Mouse (Mus musculus) forebrain, embryonic 13.5 days (tissue): ENCODE data around the gene Olfr18. TPM values are rescaled to one million over a fixed set of nuclear protein-coding genes. Genes with fewer than 3 reads are reported as not detected.
"Not testable (repeated sequence)": the region's sequence is repeated elsewhere in the genome, so short reads cannot be mapped to it uniquely, and the experiment has no call there.

ENCODE experiments used
- ATAC-seq: fragments of 200-750 bp; cut with Nextera tagmentation; 2 replicates; pipeline ENCODE4 v1.8.0; 2017
- H3K27ac ChIP-seq: fragments of 300-500 bp; sonication (generic); 2 replicates; pipeline ENCODE4 v1.5.1; 2015; ENCODE audit warnings: inconsistent platforms, mild to moderate bottlenecking, moderate library complexity
- H3K27me3 ChIP-seq: fragments of 300-500 bp; sonication (generic); 2 replicates; pipeline ENCODE4 v1.6.1; 2015; ENCODE audit warnings: mild to moderate bottlenecking, inconsistent platforms
- H3K36me3 ChIP-seq: fragments of 300-500 bp; sonication (generic); 2 replicates; pipeline ENCODE4 v1.6.1; 2015; ENCODE audit warnings: mild to moderate bottlenecking, inconsistent platforms; ENCODE audit not compliant: poor library complexity, severe bottlenecking
- H3K4me1 ChIP-seq: fragments of 300-500 bp; sonication (generic); 2 replicates; pipeline ENCODE4 v1.6.1; 2015; ENCODE audit warnings: inconsistent platforms
- H3K4me2 ChIP-seq: fragments of 300-500 bp; sonication (generic); 2 replicates; pipeline ENCODE4 v1.6.1; 2015; ENCODE audit warnings: inconsistent platforms, mild to moderate bottlenecking, moderate library complexity
- H3K4me3 ChIP-seq: fragments of 300-500 bp; sonication (generic); 2 replicates; pipeline ENCODE4 v1.5.1; 2015; ENCODE audit warnings: mild to moderate bottlenecking, inconsistent platforms
- H3K9ac ChIP-seq: fragments of 300-500 bp; sonication (generic); 2 replicates; pipeline ENCODE4 v1.6.1; 2015; ENCODE audit warnings: mild to moderate bottlenecking, inconsistent platforms
- H3K9me3 ChIP-seq: fragments of 300-500 bp; sonication (generic); replicated peaks from 2 replicates; pipeline ENCODE4 v1.6.1; 2016; ENCODE audit warnings: inconsistent platforms
- WGBS: fragments of 180-500 bp; shearing (Covaris S2); methylation state at CpG from one replicate; pipeline ENCODE4 v1.1.7; 2015; 5-methylcytosine and 5-hydroxymethylcytosine counted together
- polyA plus RNA-seq: library from polyadenylated mRNA; unstranded; fragments of >200 nt; fragmentation: Nextera tagmentation; extraction: Ambion mirVana; gene quantifications from 2 replicates; pipeline ENCODE4 v1.2.1, GENCODE M21; 2015

Gene Olfr18
- 0.15 TPM in 1 of 2 replicates, not detected in the other for polyA plus RNA-seq

GRCm38 (mm10) chr9:20335994-20336393 lies at the start of gene Olfr18:
TSS of gene Olfr18 (minus strand) at chr9:20336094.
- no peak within 1 kb of the TSS for H3K4me3 ChIP-seq
- H3K9ac ChIP-seq, result no peak within 1 kb of the TSS
- no peaks in the 10 kb centered on the region for H3K9me3 ChIP-seq
- no peak for ATAC-seq
- H3K27ac ChIP-seq, result no peak within 1 kb of the TSS
- H3K36me3 ChIP-seq, result no peaks in the 10 kb centered on the region
- no peaks in the 10 kb centered on the region for H3K27me3 ChIP-seq
- H3K4me2 ChIP-seq, result no peak within 1 kb of the TSS
- no peaks in the 10 kb centered on the region for H3K4me1 ChIP-seq

GRCm38 (mm10) chr9:20385343-20385703 lies 49.4 kb upstream of the Olfr18 start:
- ATAC-seq, result no peak; the same call in 1 of the 2 replicates
- peaks cover 14% of the 10 kb centered on the region for H3K4me1 ChIP-seq
- H3K36me3 ChIP-seq, result no peaks in the 10 kb centered on the region
- no peaks in the 10 kb centered on the region for H3K27me3 ChIP-seq
- H3K4me2 ChIP-seq, result peak overlapping the region; percentile 78
- no peaks in the 10 kb centered on the region; the same call in 1 of the 2 replicates for H3K9me3 ChIP-seq
- H3K4me3 ChIP-seq, result peak overlapping the region; percentile 60
- H3K27ac ChIP-seq, result no peak overlapping the region
- 15% methylated on average over 16 of the region's 16 CpGs for WGBS
- H3K9ac ChIP-seq, result peak overlapping the region; percentile 76

GRCm38 (mm10) chr9:20384532-20385342 lies 48.8 kb upstream of the Olfr18 start, which contains the start of gene Zfp560:
TSS of gene Zfp560 (minus strand) at chr9:20385177.
- Histone ChIP-seq H3K4me1 (peaks cover 14% of the 10 kb centered on the region), H3K9ac (peak within 1 kb of the TSS; percentile 76), H3K9me3 (no peaks in the 10 kb centered on the region; the same call in 1 of the 2 replicates), H3K27ac (peak within 1 kb of the TSS; percentile 60; the same call in 1 of the 2 replicates), H3K4me2 (peak within 1 kb of the TSS; percentile 78), H3K4me3 (peak within 1 kb of the TSS; percentile 60), H3K36me3 (no peaks in the 10 kb centered on the region), H3K27me3 (no peaks in the 10 kb centered on the region)
- WGBS, result 7% methylated on average over 40 of the region's 40 CpGs
- peak; percentile 100 for ATAC-seq

GRCm38 (mm10) chr9:20383659-20384058 lies 47.8 kb upstream of the Olfr18 start:
- Histone ChIP-seq H3K27me3 (no peaks in the 10 kb centered on the region), H3K9me3 (peaks cover 2% of the 10 kb centered on the region; the same call in 1 of the 2 replicates), H3K4me1 (peaks cover 14% of the 10 kb centered on the region), H3K36me3 (no peaks in the 10 kb centered on the region), H3K9ac (no peak overlapping the region), H3K4me3 (peak overlapping the region; percentile 60), H3K4me2 (peak overlapping the region; percentile 78), H3K27ac (no peak overlapping the region)
- 89% methylated on average over 7 of the region's 7 CpGs for WGBS
- ATAC-seq, result no peak

GRCm38 (mm10) chr9:20374712-20375111 lies 38.8 kb upstream of the Olfr18 start:
- H3K27ac ChIP-seq, result no peak overlapping the region
- no peaks in the 10 kb centered on the region for H3K36me3 ChIP-seq
- peaks cover 2% of the 10 kb centered on the region; the same call in 1 of the 2 replicates for H3K9me3 ChIP-seq
- H3K27me3 ChIP-seq, result no peaks in the 10 kb centered on the region
- no peak overlapping the region for H3K4me3 ChIP-seq
- H3K9ac ChIP-seq, result no peak overlapping the region
- H3K4me2 ChIP-seq, result no peak overlapping the region
- no peaks in the 10 kb centered on the region for H3K4me1 ChIP-seq
- no peak for ATAC-seq
- WGBS, result 94% methylated on average over 1 of the region's 1 CpGs

GRCm38 (mm10) chr9:20367311-20367710 lies 31.4 kb upstream of the Olfr18 start:
- H3K4me1 ChIP-seq, result no peaks in the 10 kb centered on the region
- H3K9me3 ChIP-seq, result peaks cover 13% of the 10 kb centered on the region
- no peak overlapping the region for H3K9ac ChIP-seq
- peaks cover 13% of the 10 kb centered on the region for H3K36me3 ChIP-seq
- no peak overlapping the region for H3K4me2 ChIP-seq
- no peak for ATAC-seq
- H3K4me3 ChIP-seq, result no peak overlapping the region
- H3K27ac ChIP-seq, result no peak overlapping the region
- no peaks in the 10 kb centered on the region for H3K27me3 ChIP-seq
- 98% methylated on average over 2 of the region's 2 CpGs for WGBS

- H3K9me3 ChIP-seq, result peaks cover 13% of the 10 kb centered on the region
- H3K4me3 ChIP-seq, result no peak overlapping the region
- peaks cover 34% of the 10 kb centered on the region for H3K36me3 ChIP-seq
- no peak overlapping the region for H3K4me2 ChIP-seq
- H3K4me1 ChIP-seq, result no peaks in the 10 kb centered on the region
- no peak overlapping the region for H3K27ac ChIP-seq
- 89% methylated on average over 4 of the region's 4 CpGs for WGBS
- no peaks in the 10 kb centered on the region for H3K27me3 ChIP-seq
- ATAC-seq, result no peak
- H3K9ac ChIP-seq, result no peak overlapping the region
Observed at GRCm38 (mm10) chr9:20348501-20348900, 12.6 kb upstream of the Olfr18 start.

GRCm38 (mm10) chr9:20298232-20298631 lies 37.7 kb downstream of the Olfr18 start, which contains the start of gene Olfr873:
TSS of gene Olfr873 (plus strand) at chr9:20298532.
- H3K9me3 ChIP-seq, result no peaks in the 10 kb centered on the region
- WGBS, result 84% methylated on average over 1 of the region's 1 CpGs
- H3K4me1 ChIP-seq, result no peaks in the 10 kb centered on the region
- ATAC-seq, result no peak
- H3K36me3 ChIP-seq, result no peaks in the 10 kb centered on the region
- H3K9ac ChIP-seq, result no peak within 1 kb of the TSS
- no peak within 1 kb of the TSS for H3K4me2 ChIP-seq
- H3K27ac ChIP-seq, result no peak within 1 kb of the TSS
- no peak within 1 kb of the TSS for H3K4me3 ChIP-seq
- no peaks in the 10 kb centered on the region for H3K27me3 ChIP-seq

GRCm38 (mm10) chr9:20295562-20295961 lies 40.3 kb downstream of the Olfr18 start:
- ATAC-seq, H3K4me3 ChIP-seq, H3K27me3 ChIP-seq, H3K36me3 ChIP-seq, H3K9me3 ChIP-seq, H3K9ac ChIP-seq, H3K27ac ChIP-seq, H3K4me2 ChIP-seq, H3K4me1 ChIP-seq: not testable (repeated sequence)
- 78% methylated on average over 5 of the region's 5 CpGs for WGBS

GRCm38 (mm10) chr9:20282051-20282450 lies 53.8 kb downstream of the Olfr18 start, which contains the start of gene Olfr39:
TSS of gene Olfr39 (plus strand) at chr9:20282351.
- Histone ChIP-seq H3K27ac (no peak within 1 kb of the TSS), H3K4me1 (no peaks in the 10 kb centered on the region), H3K36me3 (no peaks in the 10 kb centered on the region), H3K9ac (no peak within 1 kb of the TSS), H3K4me3 (no peak within 1 kb of the TSS), H3K27me3 (no peaks in the 10 kb centered on the region), H3K9me3 (0 out of 2 replicates have a peak, but pooled peaks cover 5% of the 10 kb centered on the region), H3K4me2 (no peak within 1 kb of the TSS)
- WGBS, result 85% methylated on average over 1 of the region's 1 CpGs
- no peak for ATAC-seq
